Mouse (Mus musculus): Measurements from ENCODE around the gene Hba-a2. TPM values are rescaled to one million over a fixed set of nuclear protein-coding genes. Genes with fewer than 3 reads are reported as not detected.
A peak's percentile ranks its signal among the peaks of the same experiment; 100 is the strongest.
"Not testable (repeated sequence)": the region's sequence is repeated elsewhere in the genome, so short reads cannot be mapped to it uniquely, and the experiment has no call there.

Hba-a2 gene
- total RNA-seq (2021), result 100 to 1,000 TPM; 253 to 257 TPM
- long read RNA-seq, transcript Hba-a2-201 (3 exons, 554 nt), result major isoform, 22 of 24 reads
- long read RNA-seq, partial matches to known transcripts, result 1 of 24 reads
- long read RNA-seq, other reads (novel, unspliced or antisense), result 1 of 24 reads

GRCm38 (mm10) chr11:32296203-32296602, at the start of gene Hba-a2:
Gene Hba-a2 (plus strand): TSS chr11:32296489.
- DNase-seq (ENCODE audit: low spot score in 2 of 2), result not testable (repeated sequence)

- DNase-seq (ENCODE audit: low spot score in 2 of 2), result no peak
Measured at GRCm38 (mm10) chr11:32247068-32247467, 49.2 kb upstream of the Hba-a2 start.

DNA sequence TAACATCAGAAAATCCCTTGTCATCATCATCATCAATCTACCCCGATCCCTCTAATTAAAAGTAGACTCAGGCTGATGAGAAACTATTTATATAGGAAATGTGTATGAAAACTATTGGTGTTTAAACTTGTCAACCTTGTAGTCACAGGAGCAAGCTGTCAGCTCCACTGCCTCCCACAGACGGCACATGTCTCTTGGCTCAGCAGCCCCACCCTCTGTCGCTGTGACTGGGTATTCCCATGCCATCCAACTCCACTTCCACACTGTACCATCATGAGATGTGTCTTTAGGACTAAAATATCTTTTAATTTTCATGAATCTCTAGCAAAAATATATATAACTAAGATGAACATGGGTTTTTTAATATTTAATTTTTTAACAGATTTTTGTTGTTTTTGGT, 47.9 kb upstream of the Hba-a2 start:
- DNase-seq (ENCODE audit: low spot score in 2 of 2), result peak in 1 of 2 experiments; percentile 67

DNA sequence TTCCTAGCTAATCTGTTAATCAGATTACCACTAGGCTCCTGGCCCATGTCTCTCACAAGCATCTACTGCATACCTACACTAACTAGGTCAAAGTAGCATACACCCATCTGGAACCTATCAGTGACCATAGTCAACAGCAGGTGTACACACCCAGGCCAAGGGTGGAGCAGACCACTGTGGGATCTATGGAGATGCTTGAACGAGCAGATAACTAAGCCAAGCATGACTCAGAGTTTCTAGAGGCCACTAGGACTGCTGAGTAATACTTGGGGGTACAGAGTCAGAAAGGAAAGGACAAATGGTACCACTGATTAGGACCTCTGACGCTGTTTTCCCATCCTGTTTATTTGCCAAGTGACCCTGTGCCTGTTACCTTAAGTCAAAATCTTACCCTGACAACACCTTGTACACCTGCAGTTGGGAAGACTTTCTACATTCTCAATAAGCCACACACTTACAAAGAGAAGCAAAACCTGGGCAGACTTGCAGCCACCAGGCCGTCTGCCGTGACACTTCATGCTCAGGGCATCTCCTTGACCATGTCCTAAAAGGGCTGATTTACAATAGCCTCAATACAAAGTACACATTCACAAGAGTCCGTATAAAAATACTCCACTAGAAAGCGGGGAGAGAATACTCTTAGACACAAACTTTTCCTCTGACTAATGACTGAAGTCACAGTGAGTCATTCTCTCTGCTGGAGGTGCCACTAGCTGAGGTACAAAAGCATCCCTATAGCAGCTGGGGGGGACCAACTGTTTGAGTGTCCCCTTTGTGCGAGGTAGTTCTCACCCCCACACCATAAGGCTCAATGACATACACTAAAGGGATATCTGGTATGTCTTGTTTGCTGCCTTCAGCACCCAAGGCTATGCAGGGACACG, 45.2 kb upstream of the Hba-a2 start:
- no peak for DNase-seq (ENCODE audit: low spot score in 2 of 2)

DNA sequence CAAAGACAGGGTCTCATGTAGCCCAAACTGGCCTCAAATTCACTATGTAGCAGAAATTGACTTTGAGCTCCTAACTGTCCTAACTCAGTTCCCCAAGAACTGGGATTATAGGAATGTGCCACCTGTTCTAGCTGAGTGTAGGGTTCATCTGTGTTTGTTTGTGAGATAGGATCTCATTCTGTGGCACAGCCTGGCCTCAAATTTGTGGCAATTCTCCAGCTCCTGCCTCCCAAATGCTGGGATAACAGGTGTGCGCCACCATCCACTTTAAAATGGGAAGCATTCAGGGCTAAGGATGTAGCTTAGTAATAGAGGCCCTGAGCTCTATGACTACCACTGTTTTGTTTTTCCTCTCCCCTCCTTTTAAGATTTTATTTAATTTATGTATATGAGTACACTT, 43.2 kb upstream of the Hba-a2 start:
- no peak for DNase-seq (ENCODE audit: low spot score in 2 of 2)

DNA sequence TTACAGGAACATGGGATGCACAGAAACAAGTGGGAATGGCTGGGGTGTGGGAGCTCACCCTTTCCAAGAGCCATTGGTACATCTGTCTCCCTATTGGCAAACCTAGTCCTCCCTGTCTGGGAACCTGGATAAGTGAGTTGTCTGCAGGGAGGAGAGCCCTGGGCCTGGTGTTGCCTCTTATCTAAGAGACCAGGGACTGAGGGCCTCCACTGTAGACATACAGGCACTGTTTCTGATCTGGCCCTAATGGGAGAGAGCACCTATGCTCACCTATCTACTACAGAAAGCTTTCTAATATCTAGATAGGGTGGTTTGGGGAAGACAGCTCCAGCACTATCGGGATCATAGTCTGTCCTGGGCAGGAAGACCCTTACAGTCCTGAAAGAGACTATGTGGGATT, 40.1 kb upstream of the Hba-a2 start:
- no peak for DNase-seq (ENCODE audit: low spot score in 2 of 2)

- no peak for DNase-seq (ENCODE audit: low spot score in 2 of 2)
Measured at GRCm38 (mm10) chr11:32256566-32256965, 39.7 kb upstream of the Hba-a2 start.

DNA sequence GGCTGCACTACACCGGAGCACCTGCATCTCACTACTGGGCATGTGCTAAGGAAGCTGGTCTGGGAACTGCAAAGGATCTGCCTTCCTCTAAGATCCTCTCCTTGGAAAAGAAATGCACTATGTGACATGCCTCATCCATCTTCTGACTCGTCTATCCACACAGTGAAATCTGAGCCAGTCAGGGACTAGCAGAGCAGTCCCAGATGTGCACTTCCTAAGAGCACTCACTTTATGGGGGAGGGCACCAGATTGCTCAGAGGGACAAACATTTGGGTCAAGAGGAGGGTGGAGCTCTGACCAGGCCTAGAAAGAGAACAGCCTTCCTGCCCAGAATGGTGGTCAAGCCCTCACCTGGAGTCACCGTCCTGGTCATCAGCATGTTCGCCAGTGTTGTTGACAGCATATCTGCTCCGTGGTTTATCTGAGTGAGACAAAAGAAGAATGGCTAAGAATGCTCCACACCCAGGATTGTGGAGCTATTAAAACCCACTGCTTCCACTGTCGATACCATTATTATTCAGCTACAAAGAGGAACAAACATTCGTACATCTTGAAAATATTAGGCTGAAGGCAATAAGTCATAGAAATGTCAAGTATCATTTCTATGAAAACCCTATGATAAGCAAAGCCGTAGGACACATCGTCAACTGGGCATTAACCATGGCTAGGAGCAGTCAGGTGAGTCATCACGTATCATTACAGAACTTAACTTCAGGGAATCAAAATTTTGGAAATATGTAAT, 33.4 kb upstream of the Hba-a2 start:
- DNase-seq (ENCODE audit: low spot score in 2 of 2), result no peak

- DNase-seq (ENCODE audit: low spot score in 2 of 2), result no peak
Measured at GRCm38 (mm10) chr11:32265117-32265738, 31.1 kb upstream of the Hba-a2 start.

GRCm38 (mm10) chr11:32266194-32266593, 30.1 kb upstream of the Hba-a2 start:
- no peak for DNase-seq (ENCODE audit: low spot score in 2 of 2)

GRCm38 (mm10) chr11:32266776-32267175, 29.5 kb upstream of the Hba-a2 start:
- no peak for DNase-seq (ENCODE audit: low spot score in 2 of 2)

GRCm38 (mm10) chr11:32267188-32267884, 29.0 kb upstream of the Hba-a2 start, which contains the start of gene Nprl3:
Gene Nprl3 (minus strand): TSS chr11:32267707.
- DNase-seq (ENCODE audit: low spot score in 2 of 2), result peak; percentile 93 to 97

GRCm38 (mm10) chr11:32267964-32268363, 28.3 kb upstream of the Hba-a2 start:
- DNase-seq (ENCODE audit: low spot score in 2 of 2), result no peak

DNA sequence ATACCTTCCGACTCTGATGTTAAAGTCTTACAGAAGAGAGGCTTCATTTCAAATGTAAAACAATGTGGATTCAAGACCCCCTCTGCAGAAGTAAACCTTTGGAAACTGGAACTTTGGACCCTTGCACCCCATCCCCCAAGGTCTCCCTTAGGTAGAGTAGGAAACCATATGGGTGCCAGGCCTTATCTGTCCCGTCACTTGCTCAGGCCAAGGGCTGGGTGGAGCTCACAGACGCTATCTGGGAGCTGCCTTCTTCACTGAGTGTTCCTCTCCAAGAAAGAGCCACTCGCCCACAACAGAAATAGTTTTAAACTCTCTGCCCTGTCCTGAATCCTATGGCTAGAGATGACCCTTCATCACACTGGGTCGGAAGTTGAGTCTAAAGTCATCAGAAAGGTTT, 27.3 kb upstream of the Hba-a2 start:
- DNase-seq (ENCODE audit: low spot score in 2 of 2), result no peak

DNA sequence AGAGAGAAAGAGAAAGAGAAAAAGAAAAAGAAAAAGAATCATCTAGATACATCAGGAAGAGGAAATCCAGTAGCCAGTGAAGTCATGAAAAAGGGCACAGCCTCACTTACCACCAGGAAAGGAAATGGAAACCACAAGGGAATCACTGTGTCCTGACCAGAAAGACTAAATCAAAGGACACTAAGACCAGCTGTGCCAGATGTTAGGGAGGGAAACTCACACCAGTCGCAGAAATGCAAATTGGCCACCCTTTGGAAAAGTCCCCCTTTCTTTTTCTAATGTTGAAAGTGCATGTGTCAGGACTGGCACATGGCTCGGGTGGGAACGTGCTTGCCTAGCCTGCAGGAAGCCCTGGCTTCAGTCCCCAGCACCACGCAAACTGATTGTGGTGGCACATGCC, 25.1 kb upstream of the Hba-a2 start:
- no peak for DNase-seq (ENCODE audit: low spot score in 2 of 2)

GRCm38 (mm10) chr11:32276347-32276746, 19.9 kb upstream of the Hba-a2 start, which contains the start of gene Hba-x:
Gene Hba-x (plus strand): TSS chr11:32276400.
- no peak for DNase-seq (ENCODE audit: low spot score in 2 of 2)

GRCm38 (mm10) chr11:32277736-32278457, 18.4 kb upstream of the Hba-a2 start:
- no peak for DNase-seq (ENCODE audit: low spot score in 2 of 2)

DNA sequence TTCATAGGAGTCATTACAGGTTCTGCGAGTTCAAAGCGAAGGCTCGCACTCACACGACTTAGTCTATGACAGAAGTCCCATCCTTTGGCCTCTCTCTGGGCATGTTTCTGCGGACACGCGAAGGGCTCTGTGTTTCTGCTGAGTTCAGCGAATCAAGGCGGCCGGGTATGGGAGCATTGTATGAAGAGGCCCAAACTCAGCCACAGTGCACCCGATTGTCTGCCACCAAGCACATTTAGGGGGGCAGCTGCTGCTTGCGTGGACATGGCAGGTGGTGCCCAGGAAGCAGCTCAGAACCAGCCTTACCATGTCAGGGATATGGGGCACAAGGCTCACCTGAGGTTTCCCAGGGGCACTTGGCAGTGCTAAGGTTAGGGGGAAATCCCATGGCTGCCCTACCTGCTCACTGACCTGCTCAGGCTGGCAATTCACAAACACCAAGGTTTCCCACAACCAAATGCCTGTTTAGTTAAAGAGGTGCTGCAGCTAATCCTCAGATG, 17.8 kb upstream of the Hba-a2 start:
- no peak for DNase-seq (ENCODE audit: low spot score in 2 of 2)

GRCm38 (mm10) chr11:32280646-32281045, 15.6 kb upstream of the Hba-a2 start:
- DNase-seq (ENCODE audit: low spot score in 2 of 2), result no peak

Measured in layer of hippocampus, adult 18-20 months (tissue).